Mouse (Mus musculus): ENCODE results near the gene Gm17087. TPM values are rescaled to one million over a fixed set of nuclear protein-coding genes. Genes with fewer than 3 reads are reported as not detected.

The Gm17087 gene
- polyA plus RNA-seq, 1 experiment: not detected

- no peak overlapping the region for H3K4me2 ChIP-seq (ENCODE audit: low read depth)
- peaks cover 6% of the 10 kb centered on the region for H3K27me3 ChIP-seq (ENCODE audit: control insufficient read depth, insufficient read depth, insufficient read length)
- no peaks in the 10 kb centered on the region for H3K79me2 ChIP-seq (ENCODE audit: control insufficient read depth, insufficient read depth)
- no peak overlapping the region for H3ac ChIP-seq (ENCODE audit: control insufficient read depth, insufficient read length)
- TF ChIP-seq POLR2A (IDR thresholded peaks at IDR 0.05; ENCODE audit: insufficient read length, low read depth): no peak
- TF ChIP-seq POLR2AphosphoS2 (IDR thresholded peaks at IDR 0.05; ENCODE audit: insufficient read length, low read depth): no peak
- no peak for TF ChIP-seq MYOG (IDR thresholded peaks at IDR 0.05; ENCODE audit: control insufficient read depth in 1 of 3, insufficient read depth in 1 of 3, insufficient read length in 2 of 3, low read depth in 2 of 3)
- no peak for TF ChIP-seq USF1 (IDR thresholded peaks at IDR 0.05; ENCODE audit: low read depth)
- TF ChIP-seq TCF3 (IDR thresholded peaks at IDR 0.05; ENCODE audit: insufficient read length, low read depth): no peak
- no peak for TF ChIP-seq MAX (IDR thresholded peaks at IDR 0.05; ENCODE audit: low read depth)
- TF ChIP-seq REST (IDR thresholded peaks at IDR 0.05; ENCODE audit: insufficient read depth, insufficient read length): no peak
- TF ChIP-seq E2F4 (IDR thresholded peaks at IDR 0.05; ENCODE audit: insufficient read depth): no peak
- no peak for TF ChIP-seq SRF (IDR thresholded peaks at IDR 0.05; ENCODE audit: control insufficient read depth, insufficient read length, low read depth)
- no peak for TF ChIP-seq TCF12 (IDR thresholded peaks at IDR 0.05; ENCODE audit: insufficient read depth, poor library complexity, severe bottlenecking)
- no peak for TF ChIP-seq MYOD1 (IDR thresholded peaks at IDR 0.05; ENCODE audit: control insufficient read depth in 1 of 3, insufficient read length in 2 of 3, low read depth in 2 of 3)
- no peaks in the 10 kb centered on the region for H3K36me3 ChIP-seq (ENCODE audit: control insufficient read depth, insufficient read depth)
- H3K4me3 ChIP-seq: no peak overlapping the region
Measured at GRCm38 (mm10) chr17:8552346-8553035, 14.3 kb downstream of the Gm17087 start.

GRCm38 (mm10) chr17:8551641-8552040, 15.1 kb downstream of the Gm17087 start:
- Histone ChIP-seq H3K4me3 (no peak overlapping the region), H3K4me2 (ENCODE audit: low read depth) (no peak overlapping the region), H3ac (ENCODE audit: control insufficient read depth, insufficient read length) (no peak overlapping the region), H3K27me3 (ENCODE audit: control insufficient read depth, insufficient read depth, insufficient read length) (peaks cover 6% of the 10 kb centered on the region), H3K79me2 (ENCODE audit: control insufficient read depth, insufficient read depth) (no peaks in the 10 kb centered on the region), H3K36me3 (ENCODE audit: control insufficient read depth, insufficient read depth) (no peaks in the 10 kb centered on the region)
- no peak for TF ChIP-seq SRF (IDR thresholded peaks at IDR 0.05; ENCODE audit: control insufficient read depth, insufficient read length, low read depth)
- TF ChIP-seq E2F4 (IDR thresholded peaks at IDR 0.05; ENCODE audit: insufficient read depth): no peak
- no peak for TF ChIP-seq REST (IDR thresholded peaks at IDR 0.05; ENCODE audit: insufficient read depth, insufficient read length)
- TF ChIP-seq MYOG (IDR thresholded peaks at IDR 0.05; ENCODE audit: control insufficient read depth in 1 of 3, insufficient read depth in 1 of 3, insufficient read length in 2 of 3, low read depth in 2 of 3): no peak
- TF ChIP-seq TCF3 (IDR thresholded peaks at IDR 0.05; ENCODE audit: insufficient read length, low read depth): no peak
- TF ChIP-seq POLR2AphosphoS2 (IDR thresholded peaks at IDR 0.05; ENCODE audit: insufficient read length, low read depth): no peak
- TF ChIP-seq MYOD1 (IDR thresholded peaks at IDR 0.05; ENCODE audit: control insufficient read depth in 1 of 3, insufficient read length in 2 of 3, low read depth in 2 of 3): no peak
- no peak for TF ChIP-seq CEBPB (IDR thresholded peaks at IDR 0.05; ENCODE audit: insufficient read depth, poor library complexity, severe bottlenecking)
- no peak for TF ChIP-seq TCF12 (IDR thresholded peaks at IDR 0.05; ENCODE audit: insufficient read depth, poor library complexity, severe bottlenecking)
- TF ChIP-seq MAX (IDR thresholded peaks at IDR 0.05; ENCODE audit: low read depth): no peak
- no peak for TF ChIP-seq POLR2A (IDR thresholded peaks at IDR 0.05; ENCODE audit: insufficient read length, low read depth)
- no peak for TF ChIP-seq USF1 (IDR thresholded peaks at IDR 0.05; ENCODE audit: low read depth)

- Histone ChIP-seq H3K36me3 (ENCODE audit: control insufficient read depth, insufficient read depth) (no peaks in the 10 kb centered on the region), H3K4me2 (ENCODE audit: low read depth) (no peak overlapping the region), H3K27me3 (ENCODE audit: control insufficient read depth, insufficient read depth, insufficient read length) (peaks cover 6% of the 10 kb centered on the region)
Measured at GRCm38 (mm10) chr17:8548733-8549132, 18.0 kb downstream of the Gm17087 start.

GRCm38 (mm10) chr17:8546366-8546765, 20.4 kb downstream of the Gm17087 start:
- H3K79me2 ChIP-seq (ENCODE audit: control insufficient read depth, insufficient read depth): no peaks in the 10 kb centered on the region
- TF ChIP-seq SRF (IDR thresholded peaks at IDR 0.05; ENCODE audit: control insufficient read depth, insufficient read length, low read depth) (no peak), POLR2AphosphoS2 (IDR thresholded peaks at IDR 0.05; ENCODE audit: insufficient read length, low read depth) (no peak), MYOD1 (IDR thresholded peaks at IDR 0.05; ENCODE audit: control insufficient read depth in 1 of 3, insufficient read length in 2 of 3, low read depth in 2 of 3) (no peak), TCF3 (IDR thresholded peaks at IDR 0.05; ENCODE audit: insufficient read length, low read depth) (no peak), CEBPB (IDR thresholded peaks at IDR 0.05; ENCODE audit: insufficient read depth, poor library complexity, severe bottlenecking) (no peak), POLR2A (IDR thresholded peaks at IDR 0.05; ENCODE audit: insufficient read length, low read depth) (no peak), USF1 (IDR thresholded peaks at IDR 0.05; ENCODE audit: low read depth) (no peak), MYOG (IDR thresholded peaks at IDR 0.05; ENCODE audit: control insufficient read depth in 1 of 3, insufficient read depth in 1 of 3, insufficient read length in 2 of 3, low read depth in 2 of 3) (no peak), TCF12 (IDR thresholded peaks at IDR 0.05; ENCODE audit: insufficient read depth, poor library complexity, severe bottlenecking) (no peak)
- H3K4me2 ChIP-seq (ENCODE audit: low read depth): no peak overlapping the region
- H3ac ChIP-seq (ENCODE audit: control insufficient read depth, insufficient read length): no peak overlapping the region
- H3K27me3 ChIP-seq (ENCODE audit: control insufficient read depth, insufficient read depth, insufficient read length): peaks cover 6% of the 10 kb centered on the region
- H3K4me3 ChIP-seq: no peak overlapping the region
- no peaks in the 10 kb centered on the region for H3K36me3 ChIP-seq (ENCODE audit: control insufficient read depth, insufficient read depth)

More at GRCm38 (mm10) chr17:8548733-8549132, 18.0 kb downstream of the Gm17087 start:
- TF ChIP-seq REST (IDR thresholded peaks at IDR 0.05; ENCODE audit: insufficient read depth, insufficient read length) (no peak), USF1 (IDR thresholded peaks at IDR 0.05; ENCODE audit: low read depth) (no peak), MYOD1 (IDR thresholded peaks at IDR 0.05; ENCODE audit: control insufficient read depth in 1 of 3, insufficient read length in 2 of 3, low read depth in 2 of 3) (no peak)
- no peak overlapping the region for H3K4me3 ChIP-seq
- H3K79me2 ChIP-seq (ENCODE audit: control insufficient read depth, insufficient read depth): no peaks in the 10 kb centered on the region
- H3ac ChIP-seq (ENCODE audit: control insufficient read depth, insufficient read length): no peak overlapping the region
